Mouse (Mus musculus): ENCODE measurements around the gene Asb6. TPM values are rescaled to one million over a fixed set of nuclear protein-coding genes. Genes with fewer than 3 reads are reported as not detected.

Gene Asb6
- polyA plus RNA-seq, 2 experiments = 29.5 to 36.8 TPM

DNA sequence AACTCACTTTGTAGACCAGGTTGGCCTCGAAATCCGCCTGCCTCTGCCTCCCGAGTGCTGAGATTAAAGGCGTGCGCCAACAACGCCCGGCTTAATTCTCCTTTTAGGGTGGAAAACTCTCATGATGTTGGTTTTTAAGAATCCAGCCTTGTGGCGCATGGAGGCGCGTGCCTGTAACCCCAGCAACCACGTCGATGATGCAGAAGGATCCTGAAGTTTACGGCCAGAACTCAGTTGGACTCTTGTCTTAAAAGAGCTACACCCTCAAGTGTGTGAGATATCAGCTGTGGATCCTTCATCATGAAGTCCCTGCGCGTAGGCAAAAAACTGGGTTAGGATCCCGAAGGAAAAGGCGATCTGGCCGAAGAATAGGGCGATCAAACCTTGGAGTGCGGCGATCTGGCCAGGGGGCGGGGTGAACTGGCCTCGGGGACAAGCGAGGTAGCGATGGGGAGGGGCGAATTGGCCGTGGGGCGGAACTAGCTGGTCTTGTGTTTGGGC lies 22.9 kb downstream of the Asb6 start:
- Histone ChIP-seq H3K27ac (replicated peaks; ENCODE audit: low read depth, low read length) (peak overlapping the region; percentile 53), H3K9ac (ENCODE audit: low read depth, low read length, severe bottlenecking) (peak overlapping the region; percentile 45), H3K27me3 (ENCODE audit: control insufficient read depth, insufficient read depth, low read length) (0 out of 2 replicates have a peak, but pooled peaks cover under 1% of the 10 kb centered on the region), H3K4me2 (replicated peaks; ENCODE audit: low read depth, low read length, severe bottlenecking) (peak overlapping the region; percentile 72), H3K4me1 (ENCODE audit: control insufficient read depth, insufficient read depth, low read length) (peaks cover 19% of the 10 kb centered on the region; the same call in 1 of the 2 replicates), H3K36me3 (ENCODE audit: control insufficient read depth, insufficient read depth, low read length) (peaks cover 8% of the 10 kb centered on the region; the same call in 1 of the 2 replicates), H3K4me3 (replicated peaks; ENCODE audit: low read length) (peak overlapping the region; percentile 69), H3K9me3 (ENCODE audit: control insufficient read depth, low read length) (no peaks in the 10 kb centered on the region)
- WGBS = 11% methylated on average over 28 of the region's 28 CpGs
- DNase-seq (ENCODE audit: low spot score) (no peak), ATAC-seq (ENCODE audit: low FRiP score, low read depth) (peak; percentile 31)
- no peak for TF ChIP-seq POLR2A (IDR thresholded peaks at IDR 0.05; ENCODE audit: borderline replicate concordance, extremely low read depth, insufficient read depth, insufficient read length)

GRCm38 (mm10) chr2:30805983-30806382 lies 24.1 kb downstream of the Asb6 start:
- no peak overlapping the region for H3K9ac ChIP-seq (ENCODE audit: low read depth, low read length, severe bottlenecking)

DNA sequence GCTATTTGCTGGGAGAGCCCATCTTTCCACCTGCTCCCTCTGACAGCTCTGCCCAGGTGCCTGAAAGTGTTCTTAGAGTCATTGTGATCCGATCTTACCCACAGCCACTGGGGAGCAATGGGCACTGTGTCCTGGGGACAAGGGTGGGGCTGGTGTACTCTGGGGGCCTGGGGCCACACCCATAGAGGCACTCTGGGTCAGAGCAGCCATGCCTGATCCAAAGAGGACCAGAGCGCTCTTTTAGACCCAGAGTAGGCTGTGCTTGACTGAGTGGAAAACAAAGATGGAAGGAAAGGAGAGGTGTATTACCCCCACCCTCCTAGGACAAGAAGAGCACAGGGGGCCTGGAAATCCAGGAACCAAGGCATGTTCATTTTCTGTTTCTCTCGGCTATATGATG lies 26.5 kb downstream of the Asb6 start, which contains the start of gene 1700001O22Rik:
1700001O22Rik (minus strand) TSS at position 58 of the 400 bp plus-strand sequence.
- WGBS = 87% methylated on average over 3 of the region's 3 CpGs
- no peak for ATAC-seq (ENCODE audit: low FRiP score, low read depth)
- H3K36me3 ChIP-seq (ENCODE audit: control insufficient read depth, insufficient read depth, low read length) = no peaks in the 10 kb centered on the region
- H3K4me1 ChIP-seq (ENCODE audit: control insufficient read depth, insufficient read depth, low read length) = peaks cover 13% of the 10 kb centered on the region
- no peak within 1 kb of the TSS for H3K4me3 ChIP-seq (replicated peaks; ENCODE audit: low read length)
- H3K9me3 ChIP-seq (ENCODE audit: control insufficient read depth, low read length) = no peaks in the 10 kb centered on the region
- DNase-seq (ENCODE audit: low spot score) = no peak
- no peak within 1 kb of the TSS for H3K4me2 ChIP-seq (replicated peaks; ENCODE audit: low read depth, low read length, severe bottlenecking)
- no peak within 1 kb of the TSS for H3K9ac ChIP-seq (ENCODE audit: low read depth, low read length, severe bottlenecking)
- H3K27me3 ChIP-seq (ENCODE audit: control insufficient read depth, insufficient read depth, low read length) = 0 out of 2 replicates have a peak, but pooled peaks cover 10% of the 10 kb centered on the region
- H3K27ac ChIP-seq (replicated peaks; ENCODE audit: low read depth, low read length) = no peak within 1 kb of the TSS
- no peak for TF ChIP-seq POLR2A (IDR thresholded peaks at IDR 0.05; ENCODE audit: borderline replicate concordance, extremely low read depth, insufficient read depth, insufficient read length)

More at GRCm38 (mm10) chr2:30805983-30806382, 24.1 kb downstream of the Asb6 start:
- TF ChIP-seq POLR2A (IDR thresholded peaks at IDR 0.05; ENCODE audit: borderline replicate concordance, extremely low read depth, insufficient read depth, insufficient read length) = no peak
- DNase-seq (ENCODE audit: low spot score) (no peak), ATAC-seq (ENCODE audit: low FRiP score, low read depth) (no peak)
- Histone ChIP-seq H3K4me3 (replicated peaks; ENCODE audit: low read length) (no peak overlapping the region), H3K4me1 (ENCODE audit: control insufficient read depth, insufficient read depth, low read length) (peaks cover 29% of the 10 kb centered on the region), H3K4me2 (replicated peaks; ENCODE audit: low read depth, low read length, severe bottlenecking) (no peak overlapping the region), H3K9me3 (ENCODE audit: control insufficient read depth, low read length) (no peaks in the 10 kb centered on the region), H3K27me3 (ENCODE audit: control insufficient read depth, insufficient read depth, low read length) (0 out of 2 replicates have a peak, but pooled peaks cover 10% of the 10 kb centered on the region), H3K27ac (replicated peaks; ENCODE audit: low read depth, low read length) (no peak overlapping the region), H3K36me3 (ENCODE audit: control insufficient read depth, insufficient read depth, low read length) (peaks cover 5% of the 10 kb centered on the region; the same call in 1 of the 2 replicates)
- 96% methylated on average over 2 of the region's 2 CpGs for WGBS

DNA sequence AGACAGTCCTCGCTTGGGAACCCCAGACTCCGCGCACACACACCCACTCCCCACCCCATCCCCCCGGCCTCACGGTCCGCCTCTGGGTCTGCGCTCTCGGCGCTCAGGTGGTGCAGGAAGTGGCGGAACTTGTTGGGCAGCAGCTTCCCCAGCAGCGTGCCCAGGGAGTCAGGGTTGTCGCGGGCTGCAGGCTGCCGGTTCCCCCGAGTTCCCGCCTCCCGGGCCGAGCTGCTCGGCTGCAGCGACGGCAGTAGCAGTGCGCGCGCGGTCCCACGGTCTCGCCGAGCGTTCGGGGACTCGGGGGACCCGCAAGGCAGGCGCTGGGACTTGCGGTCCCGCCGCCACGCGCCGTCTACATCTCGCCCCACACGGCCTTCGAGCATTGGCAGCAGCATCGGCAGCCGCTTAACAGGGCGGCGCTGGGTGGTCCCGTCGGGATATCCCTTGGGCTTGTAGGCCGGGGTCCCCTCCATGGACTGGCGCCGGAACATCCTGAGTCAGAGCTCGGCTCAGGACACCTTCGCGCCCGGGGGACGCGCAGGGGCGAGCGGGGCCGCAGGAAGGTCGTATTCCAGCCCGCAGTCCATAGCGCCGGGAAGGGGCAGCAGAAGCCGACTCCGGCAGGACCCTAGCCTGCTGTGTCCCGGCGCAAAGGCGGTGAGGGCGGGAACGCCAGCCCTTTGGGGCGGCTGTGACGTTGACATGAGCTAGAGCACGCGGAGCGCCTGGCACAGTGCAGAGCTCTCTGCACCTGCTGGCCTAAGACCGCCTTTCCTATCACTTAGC lies 28.9 kb downstream of the Asb6 start:
- Histone ChIP-seq H3K27ac (replicated peaks; ENCODE audit: low read depth, low read length) (no peak overlapping the region), H3K4me2 (replicated peaks; ENCODE audit: low read depth, low read length, severe bottlenecking) (peak overlapping the region; percentile 99), H3K36me3 (ENCODE audit: control insufficient read depth, insufficient read depth, low read length) (no peaks in the 10 kb centered on the region), H3K4me1 (ENCODE audit: control insufficient read depth, insufficient read depth, low read length) (peaks cover 18% of the 10 kb centered on the region), H3K27me3 (ENCODE audit: control insufficient read depth, insufficient read depth, low read length) (0 out of 2 replicates have a peak, but pooled peaks cover 10% of the 10 kb centered on the region), H3K4me3 (replicated peaks; ENCODE audit: low read length) (peak overlapping the region; percentile 51), H3K9ac (ENCODE audit: low read depth, low read length, severe bottlenecking) (peak overlapping the region; percentile 62), H3K9me3 (ENCODE audit: control insufficient read depth, low read length) (no peaks in the 10 kb centered on the region)
- TF ChIP-seq POLR2A (IDR thresholded peaks at IDR 0.05; ENCODE audit: borderline replicate concordance, extremely low read depth, insufficient read depth, insufficient read length) = no peak
- DNase-seq (ENCODE audit: low spot score) (no peak), ATAC-seq (ENCODE audit: low FRiP score, low read depth) (peak; percentile 31; the same call in 1 of the 2 replicates)
- 2% methylated on average over 68 of the region's 77 CpGs for WGBS

DNA sequence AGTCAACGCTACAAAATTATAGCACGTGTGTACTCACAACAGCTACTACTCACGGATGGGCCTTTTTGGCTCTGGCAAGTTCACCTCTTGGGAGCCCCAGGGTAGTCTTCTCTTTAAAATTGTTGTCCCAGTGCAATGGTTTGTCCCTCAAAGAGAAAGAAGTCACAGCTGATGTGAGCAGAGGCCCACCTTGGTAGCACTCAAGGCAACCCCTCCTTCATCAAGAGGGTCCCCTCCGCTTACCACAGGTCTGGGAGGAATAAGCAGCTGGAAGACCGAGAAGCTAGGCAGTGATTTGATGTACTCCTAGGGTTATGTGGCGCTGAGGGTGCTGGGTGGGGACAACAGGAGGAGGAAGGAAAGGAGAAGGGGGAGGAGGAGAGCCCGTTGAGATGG lies 29.5 kb downstream of the Asb6 start:
- Histone ChIP-seq H3K4me3 (replicated peaks; ENCODE audit: low read length) (peak overlapping the region; percentile 51), H3K4me1 (ENCODE audit: control insufficient read depth, insufficient read depth, low read length) (peaks cover 24% of the 10 kb centered on the region), H3K27me3 (ENCODE audit: control insufficient read depth, insufficient read depth, low read length) (0 out of 2 replicates have a peak, but pooled peaks cover 10% of the 10 kb centered on the region), H3K9ac (ENCODE audit: low read depth, low read length, severe bottlenecking) (no peak overlapping the region), H3K36me3 (ENCODE audit: control insufficient read depth, insufficient read depth, low read length) (no peaks in the 10 kb centered on the region), H3K27ac (replicated peaks; ENCODE audit: low read depth, low read length) (no peak overlapping the region), H3K4me2 (replicated peaks; ENCODE audit: low read depth, low read length, severe bottlenecking) (peak overlapping the region; percentile 99), H3K9me3 (ENCODE audit: control insufficient read depth, low read length) (no peaks in the 10 kb centered on the region)
- DNase-seq (ENCODE audit: low spot score) (no peak), ATAC-seq (ENCODE audit: low FRiP score, low read depth) (no peak)
- 25% methylated on average over 7 of the region's 7 CpGs for WGBS
- no peak for TF ChIP-seq POLR2A (IDR thresholded peaks at IDR 0.05; ENCODE audit: borderline replicate concordance, extremely low read depth, insufficient read depth, insufficient read length)
